Mouse (Mus musculus) kidney, adult 2 months (tissue): ENCODE measurements around the gene Rnf186. TPM values are rescaled to one million over a fixed set of nuclear protein-coding genes. Genes with fewer than 3 reads are reported as not detected.

Experiments
- DNase-seq: peaks from one replicate; pipeline ENCODE4 v3.0.0; 2021
- H3K27ac ChIP-seq: fragments of 200-500 bp; 2 replicates; pipeline ENCODE4 v1.5.1; 2012; ENCODE audit warnings: low read depth, low read length, control low read depth, inconsistent platforms; ENCODE audit not compliant: insufficient read depth
- H3K27me3 ChIP-seq: fragments of 200-500 bp; replicated peaks from 2 replicates; pipeline ENCODE4 v1.6.1; 2012; ENCODE audit warnings: mild to moderate bottlenecking, moderate library complexity, low read length, inconsistent platforms; ENCODE audit not compliant: control insufficient read depth, insufficient read depth
- H3K36me3 ChIP-seq: fragments of 200-500 bp; 2 replicates; pipeline ENCODE4 v1.6.1; 2012; ENCODE audit warnings: mild to moderate bottlenecking, moderate library complexity, low read length, inconsistent platforms; ENCODE audit not compliant: control insufficient read depth, insufficient read depth
- H3K4me1 ChIP-seq: fragments of 200-500 bp; 2 replicates; pipeline ENCODE4 v1.6.1; 2011; ENCODE audit warnings: low read length; ENCODE audit not compliant: control insufficient read depth, insufficient read depth
- H3K4me3 ChIP-seq: fragments of 200-500 bp; 2 replicates; pipeline ENCODE4 v1.5.1; 2011; ENCODE audit warnings: mild to moderate bottlenecking, low read depth, low read length, control low read depth; ENCODE audit not compliant: insufficient read depth
- CTCF ChIP-seq: fragments of 200-500 bp; conservative IDR thresholded peaks from 2 replicates; pipeline ENCODE4 v1.5.1; 2011; ENCODE audit warnings: low read depth, mild to moderate bottlenecking, control low read depth, low read length, moderate library complexity, mixed read lengths; ENCODE audit not compliant: insufficient read depth, insufficient read length
- POLR2A ChIP-seq: fragments of 200-500 bp; IDR thresholded peaks from one replicate; pipeline ENCODE4 v1.6.1; 2011; ENCODE audit warnings: low read depth, low read length, control low read depth
- WGBS: fragments of 180-500 bp; shearing (Covaris S2); methylation state at CpG from one replicate; pipeline ENCODE4 v1.1.7; 2018; 5-methylcytosine and 5-hydroxymethylcytosine counted together
- polyA plus RNA-seq: library from polyadenylated mRNA; depleted of rRNA; stranded (reverse); fragments of >200 nt; gene quantifications from 2 replicates; pipeline ENCODE4 v1.2.3, GENCODE M21; 2012

The Rnf186 gene
- polyA plus RNA-seq, 1 experiment, result 126 TPM

DNA sequence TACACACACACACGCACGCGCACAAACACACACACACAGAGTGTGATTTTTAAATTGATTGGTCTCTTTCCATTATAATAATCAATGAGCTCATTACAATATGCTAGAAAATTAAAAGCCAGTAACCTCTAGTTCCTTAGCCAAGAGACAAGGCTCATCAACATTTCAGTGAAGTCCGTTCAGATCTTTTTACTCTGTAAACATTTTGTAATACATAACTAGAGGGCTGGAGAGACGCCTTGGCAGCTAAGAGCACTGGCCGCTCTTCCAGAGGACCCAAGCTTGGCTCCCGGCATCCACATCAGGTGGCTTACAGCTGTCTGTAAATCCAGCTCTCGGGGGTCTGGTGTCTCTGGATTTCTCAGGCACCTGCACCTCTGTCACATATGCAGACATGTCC lies 13.1 kb downstream of the Rnf186 start:
- no peaks in the 10 kb centered on the region for H3K36me3 ChIP-seq
- WGBS, result 83% methylated on average over 8 of the region's 8 CpGs
- H3K27me3 ChIP-seq, result no peaks in the 10 kb centered on the region
- H3K4me3 ChIP-seq, result no peak overlapping the region
- DNase-seq, result peak; percentile 41
- peaks cover 24% of the 10 kb centered on the region for H3K4me1 ChIP-seq
- no peak overlapping the region for H3K27ac ChIP-seq
- TF ChIP-seq CTCF (no peak), POLR2A (no peak)

DNA sequence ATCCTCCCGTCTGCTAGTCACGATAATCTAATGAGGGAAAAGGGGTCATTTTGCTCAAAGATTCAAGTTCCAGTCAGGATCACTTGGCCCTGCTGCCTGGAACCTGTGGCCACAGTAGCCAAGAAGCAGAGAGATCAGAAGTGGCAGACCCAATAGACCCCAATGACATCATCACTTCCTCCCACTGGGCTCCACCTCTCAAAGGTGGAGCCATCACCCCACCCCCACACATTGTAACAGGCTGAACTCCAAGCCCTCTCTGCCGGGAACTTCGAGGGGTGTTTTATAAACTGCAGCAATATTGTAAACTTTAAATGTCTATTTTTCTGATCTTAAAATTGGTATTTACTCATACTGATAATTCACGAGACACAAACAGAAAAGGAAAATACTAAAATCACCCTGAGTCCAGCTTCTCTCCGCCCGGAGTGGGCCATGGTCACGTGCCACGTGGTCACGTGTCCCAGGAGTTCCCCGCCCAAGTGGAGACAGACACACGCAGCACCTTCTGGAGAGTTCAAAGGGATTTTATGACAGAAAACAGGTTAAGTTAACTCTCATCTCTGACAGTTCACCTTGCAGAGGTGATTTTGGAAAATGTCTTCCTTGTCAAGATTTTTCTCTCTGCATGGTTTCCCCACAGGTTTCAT lies 14.0 kb downstream of the Rnf186 start:
- no peaks in the 10 kb centered on the region for H3K27me3 ChIP-seq
- no peaks in the 10 kb centered on the region for H3K36me3 ChIP-seq
- 44% methylated on average over 12 of the region's 12 CpGs for WGBS
- peak; percentile 49 for DNase-seq
- no peak overlapping the region for H3K4me3 ChIP-seq
- H3K27ac ChIP-seq, result no peak overlapping the region
- peaks cover 17% of the 10 kb centered on the region for H3K4me1 ChIP-seq
- TF ChIP-seq CTCF, result no peak
- TF ChIP-seq POLR2A, result no peak

DNA sequence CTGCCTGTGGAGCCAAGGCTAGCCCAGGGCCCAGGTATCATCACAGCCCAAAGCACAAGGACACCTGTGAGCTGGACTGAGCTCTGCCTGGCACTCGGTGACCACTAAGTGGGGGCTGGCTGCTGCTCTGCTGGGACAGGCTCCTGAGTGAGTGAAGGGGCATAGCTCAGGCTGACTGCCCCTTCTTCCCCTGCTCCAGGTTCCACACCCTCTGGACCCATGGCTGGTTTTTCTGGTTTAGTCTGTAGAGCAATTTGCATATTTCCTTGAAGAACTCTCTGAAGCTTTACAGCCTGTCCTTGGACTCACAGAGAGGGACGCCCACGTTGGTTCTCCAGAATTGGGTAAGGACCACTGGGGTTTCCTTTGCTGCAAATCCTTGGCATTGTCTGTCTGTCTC lies 16.5 kb downstream of the Rnf186 start:
- DNase-seq, result no peak

DNA sequence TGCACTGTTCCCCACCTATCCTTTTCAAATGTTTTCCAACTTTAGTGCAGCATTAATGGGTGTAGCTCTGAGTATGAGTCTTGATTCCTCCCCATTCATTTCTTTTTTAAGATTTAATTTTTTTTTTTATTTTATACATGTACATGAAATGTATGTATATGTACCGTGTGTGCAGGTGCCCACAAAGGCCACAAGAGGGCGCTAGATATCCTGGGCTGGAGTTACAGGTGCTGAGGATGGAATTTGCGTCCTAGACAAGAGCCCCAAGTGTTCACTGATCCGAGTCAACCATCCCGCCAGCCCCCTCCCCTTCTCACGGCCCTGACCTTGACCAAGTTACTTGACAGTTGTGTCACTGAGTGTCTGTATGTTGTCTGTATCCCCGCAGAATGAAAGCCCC lies 17.8 kb downstream of the Rnf186 start:
- 78% methylated on average over 7 of the region's 7 CpGs for WGBS
- H3K27ac ChIP-seq, result no peak overlapping the region
- peaks cover 5% of the 10 kb centered on the region; the same call in 1 of the 2 replicates for H3K4me1 ChIP-seq
- TF ChIP-seq POLR2A, result no peak
- peak; percentile 39; the same call in 1 of the 2 replicates for TF ChIP-seq CTCF
- no peak for DNase-seq
- no peaks in the 10 kb centered on the region for H3K27me3 ChIP-seq
- no peak overlapping the region for H3K4me3 ChIP-seq
- H3K36me3 ChIP-seq, result no peaks in the 10 kb centered on the region

More for the DNA sequence above, 16.5 kb downstream of the Rnf186 start:
- peaks cover 11% of the 10 kb centered on the region; the same call in 1 of the 2 replicates for H3K4me1 ChIP-seq
- H3K4me3 ChIP-seq, result no peak overlapping the region
- no peak overlapping the region for H3K27ac ChIP-seq
- no peaks in the 10 kb centered on the region for H3K27me3 ChIP-seq
- H3K36me3 ChIP-seq, result no peaks in the 10 kb centered on the region
- WGBS, result 66% methylated on average over 3 of the region's 3 CpGs
- TF ChIP-seq CTCF (no peak), POLR2A (no peak)

DNA sequence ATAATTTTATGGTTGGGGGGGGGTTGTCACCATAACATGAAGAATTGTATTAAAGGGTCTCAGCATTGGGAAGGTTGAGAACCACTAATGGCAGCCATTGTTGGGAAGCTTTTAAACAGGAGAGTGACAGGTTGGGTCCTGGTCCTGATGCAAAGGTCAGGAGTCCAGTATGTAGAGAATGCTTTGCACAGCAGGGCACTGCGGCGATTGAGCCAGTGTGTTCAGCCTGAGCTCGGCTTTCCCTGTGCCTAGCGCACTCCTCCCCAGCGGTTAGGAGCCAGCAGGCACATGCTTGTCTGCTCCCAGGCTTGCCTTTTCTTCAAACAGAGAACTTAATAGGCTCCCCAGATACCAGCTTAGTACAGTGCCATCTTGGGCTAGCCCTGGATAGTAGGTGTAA lies 19.4 kb downstream of the Rnf186 start:
- WGBS, result 63% methylated on average over 5 of the region's 5 CpGs
- H3K27me3 ChIP-seq, result no peaks in the 10 kb centered on the region
- peak; percentile 48 for DNase-seq
- no peak overlapping the region for H3K4me3 ChIP-seq
- TF ChIP-seq POLR2A (no peak), CTCF (no peak)
- 0 out of 2 replicates have a peak, but pooled peaks cover 3% of the 10 kb centered on the region for H3K4me1 ChIP-seq
- H3K27ac ChIP-seq, result peak overlapping the region; percentile 18; the same call in 1 of the 2 replicates
- no peaks in the 10 kb centered on the region for H3K36me3 ChIP-seq

DNA sequence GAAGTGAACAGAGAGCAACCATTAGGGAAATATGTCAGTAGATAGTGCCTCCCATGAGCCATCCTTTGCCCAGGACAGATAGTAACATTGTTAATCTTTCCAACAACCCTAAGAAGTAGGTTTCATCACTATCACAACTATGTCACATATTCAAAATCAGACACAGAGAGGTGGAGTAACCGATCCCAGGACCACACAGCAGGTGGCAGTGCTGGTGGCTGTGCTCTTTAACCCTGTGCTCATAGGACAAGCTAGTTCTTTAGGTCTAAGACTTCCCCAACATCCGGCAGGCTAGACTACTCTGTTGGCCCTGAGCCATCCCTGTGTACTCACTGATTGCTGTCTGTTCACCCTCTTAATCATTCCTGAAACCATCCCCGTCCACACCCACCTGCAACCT lies 27.5 kb downstream of the Rnf186 start:
- TF ChIP-seq POLR2A (no peak), CTCF (no peak)
- H3K27ac ChIP-seq, result no peak overlapping the region
- no peaks in the 10 kb centered on the region for H3K27me3 ChIP-seq
- 67% methylated on average over 3 of the region's 3 CpGs for WGBS
- H3K4me1 ChIP-seq, result no peaks in the 10 kb centered on the region
- no peak overlapping the region for H3K4me3 ChIP-seq
- DNase-seq, result no peak
- H3K36me3 ChIP-seq, result no peaks in the 10 kb centered on the region; the same call in 1 of the 2 replicates

DNA sequence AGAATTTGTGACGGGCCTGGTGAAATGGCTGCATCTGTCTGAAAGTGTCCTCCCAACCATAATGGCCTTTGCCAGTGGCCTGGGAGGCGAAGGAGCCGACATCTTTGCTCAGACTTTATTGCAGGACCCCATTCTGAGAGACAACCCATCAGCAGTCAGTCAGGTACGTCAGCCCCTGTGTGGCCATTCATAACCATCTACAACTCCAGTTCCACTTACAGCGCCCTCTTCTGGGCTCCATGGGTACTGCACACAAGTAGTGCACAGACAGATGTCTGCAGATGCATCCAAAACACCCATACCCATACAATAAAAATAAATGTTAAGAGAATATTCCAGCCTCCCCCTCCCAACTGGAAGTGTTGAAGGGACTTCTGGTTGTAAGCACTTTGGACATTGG lies 29.5 kb downstream of the Rnf186 start:
- TF ChIP-seq POLR2A, result no peak
- TF ChIP-seq CTCF, result peak; percentile 53
- Histone ChIP-seq H3K4me1 (0 out of 2 replicates have a peak, but pooled peaks cover 4% of the 10 kb centered on the region), H3K27ac (no peak overlapping the region), H3K4me3 (no peak overlapping the region), H3K36me3 (no peaks in the 10 kb centered on the region; the same call in 1 of the 2 replicates), H3K27me3 (no peaks in the 10 kb centered on the region)
- 83% methylated on average over 5 of the region's 5 CpGs for WGBS
- DNase-seq, result peak; percentile 14
